9 mouse cellular contexts compared by ENCODE assay signal in genomic region chr17:34671151-34672066, GRCm38 (mm10). TPM values are rescaled to one million over a fixed set of nuclear protein-coding genes. Genes with fewer than 3 reads are reported as not detected.
DNase-seq lines count a peak whose midpoint lies in the region; ATAC-seq and TF ChIP-seq lines count a peak whose summit lies in the region.
"Had no signal": no experiment of that assay in that cellular context is flagged by ENCODE, and none has a peak within 500 bp of the region (broad histone marks: within the 10 kb centered on the region; RNA-seq: fewer than 3 reads in every experiment).

No protein-coding gene starts in this region.

- H3K4me1 ChIP-seq in heart, embryonic 10.5 days = peaks cover 38% of the 10 kb centered on the region
- H3K4me1 ChIP-seq in ES-E14 (ENCODE audit: control insufficient read depth in 2 of 2, insufficient read depth in 2 of 2, low read length in 2 of 2, poor library complexity in 1 of 2) = peaks cover 0 to 9% of the 10 kb centered on the region in 2 experiments; a peak in 1 of 4 replicates
- H3K4me1 ChIP-seq in midbrain, embryonic 10.5 days = peaks cover 19% of the 10 kb centered on the region
- no peaks in the 10 kb centered on the region for H3K4me1 ChIP-seq in thymus, adult 2 months (replicated peaks; ENCODE audit: control insufficient read depth, insufficient read depth, low read length)

- TF ChIP-seq CTCF in thymus, adult 2 months (IDR thresholded peaks at IDR 0.05; ENCODE audit: borderline replicate concordance, control insufficient read depth, extremely low read depth, insufficient read depth, low read length, poor library complexity) = no peak

- H3K27ac ChIP-seq in heart, embryonic 10.5 days = peak overlapping the region; percentile 47; the same call in 1 of the 2 replicates
- H3K27ac ChIP-seq in ES-E14 (ENCODE audit: insufficient read depth, low read depth, low read length, poor library complexity, severe bottlenecking) = no peak overlapping the region
- no peak overlapping the region; the same call in 1 of the 2 replicates for H3K27ac ChIP-seq in midbrain, embryonic 10.5 days (replicated peaks)
- H3K27ac ChIP-seq in thymus, adult 2 months (ENCODE audit: control insufficient read depth, insufficient read depth, low read length) = no peak overlapping the region

- peaks cover 73% of the 10 kb centered on the region for H3K27me3 ChIP-seq in heart, embryonic 10.5 days (ENCODE audit: insufficient read depth, poor library complexity, severe bottlenecking)
- peaks cover 75% of the 10 kb centered on the region for H3K27me3 ChIP-seq in midbrain, embryonic 10.5 days (ENCODE audit: low read depth, poor library complexity, severe bottlenecking)
- peaks cover 7% of the 10 kb centered on the region; the same call in 1 of the 2 replicates for H3K27me3 ChIP-seq in thymus, adult 2 months (ENCODE audit: control insufficient read depth, insufficient read depth, low read length)

- TF ChIP-seq POLR2A in thymus, adult 2 months (IDR thresholded peaks at IDR 0.05; ENCODE audit: control insufficient read depth, extremely low read depth, insufficient read depth, low read length, poor library complexity) = no peak

- WGBS in heart, embryonic 10.5 days = 11% methylated on average over 93 of the region's 93 CpGs
- 9% methylated on average over 90 of the region's 93 CpGs for WGBS in midbrain, embryonic 10.5 days
- WGBS in thymus, adult 2 months = 23% methylated on average over 93 of the region's 93 CpGs

- in situ Hi-C loops in ES-E14 (cut with MboI; ENCODE audit: low sequenced_read_pairs in 2 of 2, unreplicated experiment in 2 of 2) = no loop called here

- no peak for DNase-seq in heart, embryonic 10.5 days (ENCODE audit: low spot score)
- DNase-seq in heart, adult 8-10 months (ENCODE audit: low spot score) = no peak
- no peak for DNase-seq in ES-E14 (ENCODE audit: low read depth, low spot score)
- DNase-seq in midbrain, embryonic 10.5 days (ENCODE audit: low spot score) = peak; percentile 61
- DNase-seq in thymus, adult 2 months = no peak
- no peak for DNase-seq in left cerebral cortex, adult 18-20 months (ENCODE audit: low spot score in 2 of 2)
- DNase-seq in cerebellum, adult 11 months = no peak
- DNase-seq: lung, postnatal 10 days had no signal

- H3K9ac ChIP-seq in ES-E14 (ENCODE audit: insufficient read depth, low read depth, low read length, poor library complexity, severe bottlenecking) = no peak overlapping the region; the same call in 1 of the 2 replicates

- H3K36me3 ChIP-seq in heart, embryonic 10.5 days = no peaks in the 10 kb centered on the region
- H3K36me3 ChIP-seq in ES-E14 (ENCODE audit: control insufficient read depth, insufficient read depth, low read length, poor library complexity, severe bottlenecking) = no peaks in the 10 kb centered on the region
- H3K36me3 ChIP-seq in midbrain, embryonic 10.5 days = no peaks in the 10 kb centered on the region
- no peaks in the 10 kb centered on the region for H3K36me3 ChIP-seq in thymus, adult 2 months (ENCODE audit: control insufficient read depth, insufficient read depth, low read length)

- ATAC-seq in granulocyte monocyte progenitor cell, adult 5-6 weeks (replicated peaks; ENCODE audit: poor library complexity, severe bottlenecking) = peak; percentile 27

- H3K4me3 ChIP-seq in heart, embryonic 10.5 days = peak overlapping the region; percentile 52
- H3K4me3 ChIP-seq in ES-E14 (ENCODE audit: insufficient read depth in 1 of 2, low read depth in 1 of 2, low read length in 2 of 2, poor library complexity in 1 of 2, severe bottlenecking in 1 of 2) = peak overlapping the region; percentile 9 to 42; a peak in 2 of 4 replicates
- H3K4me3 ChIP-seq in midbrain, embryonic 10.5 days = peak overlapping the region; percentile 54
- H3K4me3 ChIP-seq in thymus, adult 2 months (ENCODE audit: control insufficient read depth, insufficient read depth, low read length) = no peak overlapping the region

- no peaks in the 10 kb centered on the region for H3K9me3 ChIP-seq in heart, embryonic 10.5 days
- no peaks in the 10 kb centered on the region for H3K9me3 ChIP-seq in ES-E14 (ENCODE audit: control insufficient read depth, insufficient read depth, low read depth, low read length)
- H3K9me3 ChIP-seq in midbrain, embryonic 10.5 days (replicated peaks) = no peaks in the 10 kb centered on the region

TF ChIP-seq in ES-E14, 5 proteins besides CTCF, POLR2A, EP300 and RAD21:
- TF ChIP-seq ZNF384 (IDR thresholded peaks at IDR 0.05; ENCODE audit: low read depth, low read length) (no peak), HCFC1 (IDR thresholded peaks at IDR 0.05; ENCODE audit: borderline replicate concordance, insufficient read depth, low read length) (no peak), MAFK (IDR thresholded peaks at IDR 0.05; ENCODE audit: insufficient read depth, low read depth, low read length) (no peak), ZC3H11A (IDR thresholded peaks at IDR 0.05; ENCODE audit: borderline replicate concordance, low read depth, low read length) (no peak), CHD2 (IDR thresholded peaks at IDR 0.05; ENCODE audit: low read depth, low read length) (no peak)

RNA-seq across cellular contexts. Expression of gene Tnxb, which starts 1.1 kb away (rescaled TPM):
- 0.04 and 0.07 TPM in 2 replicates for polyA plus RNA-seq in heart, embryonic 10.5 days (2016; fragmentation: Nextera tagmentation; extraction: Ambion mirVana)
- total RNA-seq in heart, adult 8-10 months (2022) = 10 to 100 TPM; 22.4 to 34.3 (median 32.2) TPM
- total RNA-seq in ES-E14 (2012; rRNA removed) = 0.18 and 0.26 TPM in 2 replicates
- not detected in 2 replicates for total RNA-seq in granulocyte monocyte progenitor cell, adult 5-6 weeks (2014; fragmentation: Nextera tagmentation)
- not detected in 2 replicates for total RNA-seq in granulocyte monocyte progenitor cell, adult 5-6 weeks (2017)
- polyA plus RNA-seq in midbrain, embryonic 10.5 days (2016; fragmentation: Nextera tagmentation; extraction: Ambion mirVana) = not detected in 2 replicates
- 4.5 and 5.7 TPM in 2 replicates for polyA plus RNA-seq in thymus, adult 2 months (2012; rRNA removed)
- 1 to 10 TPM; 1.6 to 1.9 TPM for total RNA-seq in left cerebral cortex, adult 18-20 months (2021)

RNA-seq across cellular contexts. Expression of gene Atf6b, which starts 24.5 kb away (rescaled TPM):
- 74.0 and 76.8 TPM in 2 replicates for polyA plus RNA-seq in heart, embryonic 10.5 days (2016; fragmentation: Nextera tagmentation; extraction: Ambion mirVana)
- total RNA-seq in heart, adult 8-10 months (2022) = 10 to 100 TPM; 14.4 to 19.9 (median 16.0) TPM
- 55.7 and 86.7 TPM in 2 replicates for total RNA-seq in ES-E14 (2012; rRNA removed)
- total RNA-seq in granulocyte monocyte progenitor cell, adult 5-6 weeks (2014; fragmentation: Nextera tagmentation) = 38.3 and 42.5 TPM in 2 replicates
- 31.9 and 44.6 TPM in 2 replicates for total RNA-seq in granulocyte monocyte progenitor cell, adult 5-6 weeks (2017)
- 111 and 123 TPM in 2 replicates for polyA plus RNA-seq in midbrain, embryonic 10.5 days (2016; fragmentation: Nextera tagmentation; extraction: Ambion mirVana)
- polyA plus RNA-seq in thymus, adult 2 months (2012; rRNA removed) = 160 and 169 TPM in 2 replicates
- 10 to 100 TPM; 60.1 to 63.2 TPM for total RNA-seq in left cerebral cortex, adult 18-20 months (2021)

RNA-seq across cellular contexts. Expression of gene Fkbpl, which starts 26.8 kb away (rescaled TPM):
- 12.6 TPM in 2 replicates for polyA plus RNA-seq in heart, embryonic 10.5 days (2016; fragmentation: Nextera tagmentation; extraction: Ambion mirVana)
- total RNA-seq in heart, adult 8-10 months (2022) = 1 to 10 TPM; 6.9 to 9.7 (median 8.6) TPM
- total RNA-seq in ES-E14 (2012; rRNA removed) = 4.4 and 7.5 TPM in 2 replicates
- total RNA-seq in granulocyte monocyte progenitor cell, adult 5-6 weeks (2014; fragmentation: Nextera tagmentation) = 2.9 and 10.3 TPM in 2 replicates
- 12.4 and 21.8 TPM in 2 replicates for total RNA-seq in granulocyte monocyte progenitor cell, adult 5-6 weeks (2017)
- polyA plus RNA-seq in midbrain, embryonic 10.5 days (2016; fragmentation: Nextera tagmentation; extraction: Ambion mirVana) = 16.8 and 18.9 TPM in 2 replicates
- polyA plus RNA-seq in thymus, adult 2 months (2012; rRNA removed) = 3.4 and 5.8 TPM in 2 replicates
- total RNA-seq in left cerebral cortex, adult 18-20 months (2021) = 10 to 100 TPM; 11.4 to 14.3 TPM

RNA-seq across cellular contexts. Expression of gene Prrt1, which starts 42.1 kb away (rescaled TPM):
- 0.11 TPM in 1 of 2 replicates, not detected in the other for polyA plus RNA-seq in heart, embryonic 10.5 days (2016; fragmentation: Nextera tagmentation; extraction: Ambion mirVana)
- 1 to 10 TPM in 3 of 4 experiments, under 1 TPM in 1; 0.92 to 1.4 (median 1.1) TPM for total RNA-seq in heart, adult 8-10 months (2022)
- 0.13 and 0.16 TPM in 2 replicates for total RNA-seq in ES-E14 (2012; rRNA removed)
- 0.88 TPM in 1 of 2 replicates, not detected in the other for total RNA-seq in granulocyte monocyte progenitor cell, adult 5-6 weeks (2014; fragmentation: Nextera tagmentation)
- not detected in 2 replicates for total RNA-seq in granulocyte monocyte progenitor cell, adult 5-6 weeks (2017)
- polyA plus RNA-seq in midbrain, embryonic 10.5 days (2016; fragmentation: Nextera tagmentation; extraction: Ambion mirVana) = 0.54 and 1.2 TPM in 2 replicates
- 361 and 385 TPM in 2 replicates for polyA plus RNA-seq in thymus, adult 2 months (2012; rRNA removed)
- 100 to 1,000 TPM; 131 to 147 TPM for total RNA-seq in left cerebral cortex, adult 18-20 months (2021)

RNA-seq across cellular contexts. Expression of gene Ppt2, which starts 43.1 kb away (rescaled TPM):
- 24.3 and 27.5 TPM in 2 replicates for polyA plus RNA-seq in heart, embryonic 10.5 days (2016; fragmentation: Nextera tagmentation; extraction: Ambion mirVana)
- 10 to 100 TPM; 48.1 to 68.8 (median 59.5) TPM for total RNA-seq in heart, adult 8-10 months (2022)
- 13.6 and 26.4 TPM in 2 replicates for total RNA-seq in ES-E14 (2012; rRNA removed)
- 41.9 and 45.1 TPM in 2 replicates for total RNA-seq in granulocyte monocyte progenitor cell, adult 5-6 weeks (2014; fragmentation: Nextera tagmentation)
- total RNA-seq in granulocyte monocyte progenitor cell, adult 5-6 weeks (2017) = 20.4 and 23.3 TPM in 2 replicates
- polyA plus RNA-seq in midbrain, embryonic 10.5 days (2016; fragmentation: Nextera tagmentation; extraction: Ambion mirVana) = 22.5 and 23.6 TPM in 2 replicates
- polyA plus RNA-seq in thymus, adult 2 months (2012; rRNA removed) = 116 and 120 TPM in 2 replicates
- total RNA-seq in left cerebral cortex, adult 18-20 months (2021) = 10 to 100 TPM; 43.6 to 47.2 TPM

Comparison
In these comparisons a context has a peak if more than half of its experiments do, and no peak if none do; other contexts are left out.
1. RNA of gene Tnxb, which starts 1.1 kb away (total RNA-seq): 22.4 to 34.3 TPM in heart, adult 8-10 months; 1.6 to 1.9 TPM in left cerebral cortex, adult 18-20 months, 0.18 to 0.26 TPM in ES-E14 and not detected in granulocyte monocyte progenitor cell, adult 5-6 weeks; every median in the first group is over 4 times any median in the second.